Mouse (Mus musculus) C2C12 (cell line): ENCODE results near the gene Slc22a2.

Source experiments
- CTCF ChIP-seq: IDR thresholded peaks from one replicate; pipeline ENCODE4 v1.5.1; 2011; ENCODE audit not compliant: control insufficient read depth, insufficient read depth, insufficient read length
- MAX ChIP-seq: IDR thresholded peaks from one replicate; pipeline ENCODE4 v1.6.1; 2011; ENCODE audit warnings: mild to moderate bottlenecking, control low read depth
- USF1 ChIP-seq: IDR thresholded peaks from one replicate; pipeline ENCODE4 v1.6.1; 2011; ENCODE audit warnings: low read depth, mild to moderate bottlenecking, control low read depth, moderate library complexity

GRCm38 (mm10) chr17:12607202-12607601 is 23.3 kb downstream of the Slc22a2 start:
- no peak for TF ChIP-seq CTCF
- no peak for TF ChIP-seq USF1
- no peak for TF ChIP-seq MAX
